Mouse (Mus musculus) cerebellum, adult 9-10 months (tissue): ENCODE measurements at regions not wholly inside any gene's neighbourhood (a gene's known extent, or its start where the extent isn't known, plus 50 kb on each side); places are given as distances from the start of the nearest gene placed in this dataset.
A peak's percentile ranks its signal among the peaks of the same experiment; 100 is the strongest.

Experiments used
- DNase-seq: peaks from one replicate; pipeline ENCODE4 v3.0.0; 2022

DNA sequence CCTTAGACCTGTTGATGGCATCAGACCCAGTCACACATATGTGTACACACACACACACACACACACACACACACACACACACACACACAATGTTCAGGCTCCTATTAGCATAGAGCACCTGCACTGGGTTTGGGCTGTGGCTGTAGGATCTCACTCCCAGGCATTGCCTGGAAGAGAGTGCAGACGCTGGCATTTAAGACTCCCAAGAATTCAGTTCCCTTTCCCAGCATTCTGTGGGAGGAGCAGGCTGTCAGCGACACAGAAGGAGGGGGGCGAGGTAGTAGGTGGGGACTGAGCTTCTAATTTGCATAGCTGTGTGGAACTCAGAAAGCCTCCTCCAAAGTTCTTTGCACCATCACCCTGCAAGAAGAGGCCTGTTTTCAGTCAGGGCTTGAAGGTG, 374.2 kb upstream of the Fam49b start:
- no peak for DNase-seq

DNA sequence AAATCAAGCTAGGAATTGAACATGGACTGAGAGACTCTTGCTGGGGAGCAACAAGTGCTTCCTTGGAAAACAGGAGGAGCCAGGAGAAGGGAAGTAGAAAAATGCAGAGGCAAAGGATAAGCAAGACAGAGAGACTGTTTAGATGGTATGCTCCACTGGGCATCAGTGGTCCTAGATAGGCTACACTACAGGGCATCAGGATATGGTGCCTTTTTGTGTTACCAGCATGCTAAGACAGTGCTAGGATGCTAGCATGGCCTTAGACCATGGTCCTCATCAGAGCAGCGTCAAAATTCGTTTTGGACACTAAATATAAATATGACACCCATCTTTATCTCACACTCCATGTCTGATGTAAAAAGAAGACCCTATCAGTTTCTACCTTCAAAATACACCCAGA, 374.6 kb upstream of the Fam49b start:
- no peak for DNase-seq

GRCm38 (mm10) chr15:64445076-64445475, 372.4 kb upstream of the Gm21798 start:
- no peak for DNase-seq

- DNase-seq, result no peak
These were observed 371.0 kb upstream of the Gm21798 start for GRCm38 (mm10) chr15:64446411-64447072.

DNA sequence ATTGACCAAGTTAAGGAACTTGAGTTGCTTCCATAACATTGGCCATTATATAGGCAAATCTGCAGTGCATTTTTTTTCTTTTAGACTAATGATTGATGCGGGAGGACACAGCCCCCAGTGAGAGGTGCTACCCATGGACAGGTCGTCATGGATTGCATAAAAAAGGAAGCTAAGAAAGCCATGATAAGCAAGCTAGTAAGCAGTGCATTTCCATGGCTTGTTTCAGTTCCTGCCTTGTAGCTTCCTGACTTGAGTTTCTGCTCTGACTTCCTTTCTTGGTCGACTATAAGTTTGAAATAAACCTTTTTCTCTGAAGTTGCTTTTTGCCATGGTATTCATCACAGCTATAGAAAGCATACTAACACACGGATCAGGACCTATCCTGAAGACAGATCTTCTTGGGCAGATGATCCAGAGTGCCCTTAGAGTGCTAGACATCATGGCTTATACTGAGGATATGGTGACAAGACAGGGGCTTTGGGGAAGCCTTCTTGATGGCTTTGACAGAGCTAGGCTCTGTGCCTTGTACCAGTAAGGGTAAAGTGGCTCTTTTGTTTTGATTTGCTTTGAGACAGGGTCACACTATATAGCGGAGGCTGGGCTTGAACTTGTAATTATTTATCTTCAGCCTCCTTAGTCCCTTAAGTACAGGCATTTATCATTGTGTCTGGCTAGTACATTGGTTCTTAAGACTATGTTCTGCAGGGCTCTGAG, 370.1 kb upstream of the Gm21798 start:
- no peak for DNase-seq

GRCm38 (mm10) chr15:64448581-64449140, 368.8 kb upstream of the Gm21798 start:
- DNase-seq, result no peak

- no peak for DNase-seq
These were observed 346.8 kb upstream of the Gm21798 start for GRCm38 (mm10) chr15:64470743-64471142.

DNA sequence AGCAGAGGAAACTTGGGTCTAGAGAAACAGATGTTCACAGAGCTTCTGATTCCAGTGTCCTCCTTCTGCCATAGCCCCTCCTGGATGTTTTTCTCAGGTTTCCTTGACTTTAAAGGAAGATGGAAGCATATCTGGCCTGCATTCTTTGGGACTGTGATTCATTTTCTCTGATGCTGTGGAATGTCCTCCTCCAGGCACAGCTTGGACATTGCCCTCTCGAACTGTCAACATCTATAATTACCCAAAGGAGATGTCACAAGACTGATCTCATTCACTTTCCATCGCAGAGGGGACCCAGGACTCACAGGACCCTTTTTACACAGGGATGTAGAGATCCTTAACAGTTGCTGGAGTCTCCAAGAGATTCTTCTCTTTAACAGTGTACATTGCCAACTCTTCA, 345.9 kb upstream of the Gm21798 start:
- no peak for DNase-seq

DNA sequence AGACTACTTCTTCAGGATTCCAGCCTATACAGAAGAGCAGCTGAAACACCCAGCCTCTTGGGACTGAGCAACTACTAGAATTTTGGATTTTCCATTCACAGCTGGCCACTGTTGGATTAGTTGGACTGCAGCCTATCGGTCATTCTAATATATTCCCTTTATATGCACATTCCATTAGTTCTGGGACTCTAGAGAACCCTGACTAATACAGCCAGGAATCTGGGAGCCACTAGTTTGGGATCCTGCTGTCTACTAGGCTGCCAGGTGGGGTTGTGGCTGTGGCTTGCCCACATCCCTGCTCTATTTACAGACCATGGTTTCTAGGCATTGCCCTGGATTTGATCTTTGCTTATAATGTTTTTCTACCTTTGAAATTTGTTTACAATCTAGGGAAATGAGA, 343.3 kb upstream of the Gm21798 start:
- DNase-seq, result no peak

GRCm38 (mm10) chr15:64477131-64477530, 340.4 kb upstream of the Gm21798 start:
- no peak for DNase-seq

DNA sequence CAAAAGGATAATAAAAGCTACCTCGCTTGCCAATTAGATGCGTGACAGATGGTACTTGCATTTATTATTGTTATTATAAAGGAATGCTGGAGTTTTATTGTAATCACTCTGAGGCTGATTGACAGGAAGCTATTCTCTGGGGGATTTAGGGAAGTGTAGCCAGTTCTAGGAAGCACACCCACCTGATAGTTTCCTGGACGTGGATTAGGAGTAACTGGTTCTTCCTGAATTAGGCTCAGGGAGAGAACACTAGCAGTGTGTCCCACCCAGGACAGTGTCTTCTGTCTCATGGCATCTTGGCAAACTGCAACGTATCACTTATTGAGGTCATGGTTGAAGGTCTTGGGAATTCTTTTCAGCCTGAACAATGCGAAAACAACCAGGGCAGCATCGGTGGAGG, 336.9 kb upstream of the Gm21798 start:
- no peak for DNase-seq

DNA sequence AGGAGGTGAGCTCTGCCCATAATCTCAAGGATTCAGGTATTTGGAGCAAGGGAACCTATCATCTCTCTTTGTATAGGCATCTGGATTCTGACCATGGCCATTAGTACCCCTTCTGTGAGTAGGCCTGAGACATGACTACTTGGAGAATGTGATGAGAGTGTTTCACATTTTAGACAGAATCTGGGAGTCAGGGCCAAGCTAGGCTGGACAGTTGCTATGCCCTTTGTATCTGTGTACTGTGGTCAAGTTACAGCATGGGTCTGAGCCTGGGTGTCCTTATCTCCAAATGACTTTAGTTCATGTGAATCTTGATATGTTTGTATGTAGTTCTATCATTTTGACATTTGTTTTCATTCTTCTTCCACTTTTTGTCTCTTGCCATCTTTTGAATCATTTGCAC, 336.3 kb upstream of the Gm21798 start:
- DNase-seq, result no peak

DNA sequence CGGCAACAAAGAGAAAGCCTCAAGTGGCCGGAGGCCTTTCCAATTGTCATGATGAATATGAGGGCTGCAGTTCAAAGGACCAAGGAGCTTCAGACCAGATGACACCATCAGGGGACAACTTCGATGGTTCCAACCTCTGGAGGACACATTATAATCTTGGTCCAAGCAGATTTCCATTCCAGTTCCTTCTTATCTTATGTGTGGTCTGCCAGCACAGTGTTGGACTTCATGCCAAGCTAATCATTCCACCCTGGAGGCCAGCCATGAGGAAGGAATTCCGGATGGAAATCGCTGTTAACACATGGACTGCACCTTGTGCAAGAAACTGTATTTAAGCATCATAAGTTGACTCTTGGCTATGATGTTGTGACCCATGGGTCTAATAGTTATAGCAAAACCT, 334.5 kb upstream of the Gm21798 start:
- DNase-seq, result no peak

GRCm38 (mm10) chr15:64487801-64488200, 329.7 kb upstream of the Gm21798 start:
- no peak for DNase-seq

DNA sequence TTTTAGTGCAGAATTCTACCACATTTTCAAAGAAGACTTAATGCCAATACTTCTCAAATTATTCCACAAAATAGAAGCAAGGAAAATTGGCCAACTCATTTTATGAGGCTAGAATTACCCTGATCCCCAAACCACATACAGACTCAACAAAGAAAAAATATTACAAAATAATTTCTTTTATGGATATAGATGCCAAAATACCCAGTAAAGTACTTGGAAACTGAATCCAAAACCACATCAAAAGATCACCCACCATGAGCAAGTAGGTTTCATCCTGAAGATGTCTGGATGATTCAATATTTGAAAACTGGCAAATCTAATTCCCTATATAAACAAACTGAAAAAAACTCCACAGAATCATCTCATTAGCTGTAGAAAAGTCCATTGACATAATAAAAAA, 316.7 kb upstream of the Gm21798 start:
- DNase-seq, result no peak

GRCm38 (mm10) chr15:64501479-64501878, 316.0 kb upstream of the Gm21798 start:
- no peak for DNase-seq

- DNase-seq, result no peak
These were observed 312.7 kb upstream of the Gm21798 start for GRCm38 (mm10) chr15:64504751-64505150.

DNA sequence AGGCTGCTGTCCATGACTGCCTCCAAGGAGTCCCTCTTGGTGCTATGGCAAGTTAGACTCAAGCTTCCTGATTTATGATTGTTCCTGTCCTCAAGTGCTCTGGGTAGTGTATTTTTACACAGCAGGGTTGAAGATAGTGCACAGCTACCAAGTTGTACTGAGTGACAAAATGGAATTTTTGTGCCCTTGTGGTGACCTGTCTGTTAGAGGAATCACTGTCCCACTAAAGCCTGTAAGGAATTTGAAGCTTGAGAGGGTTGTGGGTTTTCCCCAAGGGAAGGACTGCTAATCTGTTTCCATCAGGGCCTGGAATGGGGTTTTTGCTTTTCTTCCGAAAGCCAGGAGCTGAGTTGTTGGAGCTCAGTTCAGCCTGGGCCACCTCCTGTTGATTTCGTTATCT, 306.8 kb upstream of the Gm21798 start:
- no peak for DNase-seq

- no peak for DNase-seq
These were observed 306.3 kb upstream of the Gm21798 start for GRCm38 (mm10) chr15:64511176-64511575.

GRCm38 (mm10) chr15:64512615-64513014, 304.9 kb upstream of the Gm21798 start:
- DNase-seq, result no peak

DNA sequence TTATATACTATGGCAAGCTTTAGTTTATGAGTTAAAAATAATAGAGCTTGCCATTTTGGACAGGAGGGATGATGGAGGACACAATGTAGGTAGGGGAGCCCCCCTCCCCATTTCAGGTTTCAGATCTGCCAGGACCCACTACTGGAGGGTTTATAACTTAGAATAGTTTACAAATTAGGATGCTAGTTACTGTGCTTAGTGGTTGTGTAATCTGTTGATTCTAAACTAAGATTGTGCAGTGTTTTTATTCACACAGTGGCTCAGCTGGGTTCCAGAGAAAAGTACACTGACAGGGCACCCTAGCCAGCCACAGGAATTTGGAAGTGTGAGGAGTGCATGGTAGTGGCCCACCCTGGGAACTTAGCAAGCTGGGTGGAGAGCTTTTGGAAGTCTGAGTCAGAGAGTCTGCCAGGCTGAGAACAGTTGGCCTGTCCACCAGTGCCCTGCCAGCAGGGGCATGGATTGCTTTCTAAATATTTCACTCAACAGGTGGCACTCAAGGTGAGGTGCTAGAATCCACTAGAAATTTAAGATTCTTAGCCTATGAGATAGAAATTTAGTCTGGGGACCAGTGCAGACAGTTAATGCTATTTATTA, 303.9 kb upstream of the Gm21798 start:
- no peak for DNase-seq

- no peak for DNase-seq
These were observed 302.3 kb upstream of the Gm21798 start for GRCm38 (mm10) chr15:64515179-64515578.

- peak; percentile 6 for DNase-seq
These were observed 298.3 kb upstream of the Gm21798 start for GRCm38 (mm10) chr15:64519207-64519628.

DNA sequence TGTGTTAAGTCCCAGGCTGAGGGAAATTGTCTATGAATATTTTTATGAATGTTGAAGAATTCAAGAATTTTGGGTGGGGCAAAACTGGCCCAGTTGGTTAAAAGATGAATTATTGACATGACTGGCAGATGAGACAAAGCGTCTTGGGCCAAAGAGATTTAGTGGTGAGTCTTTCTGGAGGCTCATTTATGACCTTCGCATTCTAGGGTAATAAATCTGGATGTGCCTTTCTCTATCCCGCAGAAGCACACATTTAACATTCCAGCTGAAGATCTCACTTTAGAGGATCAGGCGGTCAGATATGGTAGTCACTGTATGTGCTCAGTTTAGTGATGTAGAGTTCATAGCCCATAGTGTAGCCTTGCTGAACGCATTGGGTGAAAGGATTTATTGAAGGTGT, 296.9 kb upstream of the Gm21798 start:
- no peak for DNase-seq
